Mouse (Mus musculus) forebrain, embryonic 14.5 days (tissue): ENCODE measurements around the gene Ak5. TPM values are rescaled to one million over a fixed set of nuclear protein-coding genes. Genes with fewer than 3 reads are reported as not detected.
"Not testable (repeated sequence)": the region's sequence is repeated elsewhere in the genome, so short reads cannot be mapped to it uniquely, and the experiment has no call there.

ENCODE experiments used
- ATAC-seq: fragments of 200-750 bp; cut with Nextera tagmentation; 2 replicates; pipeline ENCODE4 v1.8.0; 2017; ENCODE audit warnings: mild to moderate bottlenecking, moderate library complexity
- DNase-seq: peaks from one replicate; pipeline ENCODE4 v3.0.0-alpha.2; 2015; ENCODE audit warnings: low spot score
- H3K27ac ChIP-seq: fragments of 300-500 bp; sonication (generic); 2 replicates; pipeline ENCODE4 v1.5.1; 2014; ENCODE audit warnings: low read depth, mild to moderate bottlenecking, control low read depth, low read length, moderate library complexity
- H3K27me3 ChIP-seq: fragments of 300-500 bp; sonication (generic); replicated peaks from 2 replicates; pipeline ENCODE4 v1.6.1; 2014; ENCODE audit warnings: low read length, control low read depth, mixed read lengths; ENCODE audit not compliant: control insufficient read depth, insufficient read depth
- H3K36me3 ChIP-seq: fragments of 300-500 bp; sonication (generic); 2 replicates; pipeline ENCODE4 v1.6.1; 2014; ENCODE audit warnings: low read length, control low read depth; ENCODE audit not compliant: control insufficient read depth, insufficient read depth
- H3K4me1 ChIP-seq: fragments of 300-500 bp; sonication (generic); 2 replicates; pipeline ENCODE4 v1.6.1; 2014; ENCODE audit warnings: antibody characterized with exemption, low read length, control low read depth; ENCODE audit not compliant: control insufficient read depth, insufficient read depth
- H3K4me2 ChIP-seq: fragments of 300-500 bp; sonication (generic); 2 replicates; pipeline ENCODE4 v1.6.1; 2014; ENCODE audit warnings: mild to moderate bottlenecking, control low read depth, low read length
- H3K4me3 ChIP-seq: fragments of 300-500 bp; sonication (generic); 2 replicates; pipeline ENCODE4 v1.5.1; 2014; ENCODE audit warnings: low read depth, low read length, control low read depth
- H3K9ac ChIP-seq: fragments of 300-500 bp; sonication (generic); 2 replicates; pipeline ENCODE4 v1.6.1; 2014; ENCODE audit warnings: mild to moderate bottlenecking, low read length, control low read depth, moderate library complexity
- H3K9me3 ChIP-seq: fragments of 300-500 bp; sonication (generic); replicated peaks from 2 replicates; pipeline ENCODE4 v1.6.1; 2016; ENCODE audit warnings: low read length, control low read depth, mixed read lengths; ENCODE audit not compliant: control insufficient read depth
- WGBS: fragments of 180-500 bp; shearing (Covaris S2); extraction: QIAGEN DNeasy Blood & Tissue Kit; methylation state at CpG from one replicate; pipeline ENCODE4 v1.1.7; 2014; 5-methylcytosine and 5-hydroxymethylcytosine counted together
- polyA plus RNA-seq: library from polyadenylated mRNA; unstranded; fragments of >200 nt; fragmentation: Nextera tagmentation; extraction: Ambion mirVana; gene quantifications from 2 replicates; pipeline ENCODE4 v1.2.1, GENCODE M21; 2014

Ak5 gene
- polyA plus RNA-seq, 1 experiment from 2014 or later: 4.9 TPM

DNA sequence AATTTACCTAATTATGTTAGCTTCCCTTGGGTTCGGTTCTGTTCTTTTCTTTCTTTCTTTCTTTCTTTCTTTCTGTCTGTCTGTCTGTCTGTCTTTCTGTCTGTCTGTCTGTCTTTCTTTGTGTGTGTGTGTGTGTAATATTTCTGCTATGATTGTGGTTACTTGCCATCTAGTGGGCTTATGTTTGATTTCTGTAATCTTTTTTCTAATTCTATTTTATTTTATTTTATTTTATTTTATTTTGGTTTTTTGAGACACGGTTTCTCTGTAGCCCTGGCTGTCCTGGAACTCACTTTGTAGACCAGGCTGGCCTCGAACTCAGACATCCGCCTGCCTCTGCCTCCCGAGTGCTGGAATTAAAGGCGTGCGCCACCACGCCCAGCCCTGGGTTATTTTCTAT, 33.4 kb upstream of the Ak5 start:
- not testable (repeated sequence) for ATAC-seq, H3K36me3 ChIP-seq, DNase-seq

DNA sequence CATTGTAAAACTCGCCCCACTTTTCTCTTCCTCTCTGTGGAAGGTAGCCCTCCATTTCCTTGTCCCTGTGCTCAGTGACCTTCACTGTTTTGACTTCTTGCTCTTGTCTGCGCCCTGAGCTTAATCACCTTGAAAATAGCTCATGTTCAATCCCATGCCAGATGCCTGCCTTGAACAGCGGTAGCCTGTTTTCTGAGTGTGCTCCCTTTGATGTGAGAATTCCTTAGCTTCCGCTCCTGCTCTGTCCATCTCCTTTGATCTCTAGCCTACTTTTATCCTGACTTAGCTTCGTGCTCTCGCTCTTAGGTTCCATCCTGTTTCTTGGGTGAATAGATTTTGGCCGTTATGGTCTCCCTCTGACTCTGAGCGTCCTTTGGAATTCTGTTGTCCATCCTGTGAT, 31.1 kb upstream of the Ak5 start:
- 78% methylated on average over 8 of the region's 8 CpGs for WGBS
- no peak for DNase-seq

More for the DNA sequence above, 33.4 kb upstream of the Ak5 start:
- H3K9ac ChIP-seq, H3K4me2 ChIP-seq, H3K4me3 ChIP-seq, H3K9me3 ChIP-seq, H3K27me3 ChIP-seq, H3K27ac ChIP-seq, H3K4me1 ChIP-seq: not testable (repeated sequence)
- 94% methylated on average over 8 of the region's 8 CpGs for WGBS

DNA sequence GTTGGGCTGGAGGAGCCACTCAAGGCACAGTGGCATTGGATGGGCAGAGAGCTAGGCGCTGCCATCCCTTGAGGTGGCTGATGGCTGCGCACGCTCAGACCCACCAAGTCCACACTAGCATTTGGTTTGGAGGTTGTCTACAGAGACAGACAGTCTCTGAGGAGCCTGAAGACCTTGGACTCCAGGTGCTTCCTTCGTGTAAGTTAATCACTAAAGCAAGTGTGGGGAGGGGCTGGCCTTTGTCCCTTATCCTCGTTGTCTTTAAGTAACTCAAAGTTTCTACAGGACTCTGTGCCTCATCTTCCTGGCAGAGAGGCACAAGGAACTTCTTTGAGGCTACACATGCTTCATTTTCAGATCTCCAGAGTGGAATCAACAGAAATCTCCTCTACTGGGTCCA, 29.9 kb upstream of the Ak5 start:
- Histone ChIP-seq H3K4me2 (no peak overlapping the region), H3K36me3 (no peaks in the 10 kb centered on the region), H3K27me3 (no peaks in the 10 kb centered on the region), H3K9me3 (no peaks in the 10 kb centered on the region), H3K4me1 (no peaks in the 10 kb centered on the region), H3K4me3 (no peak overlapping the region), H3K27ac (no peak overlapping the region), H3K9ac (no peak overlapping the region)
- WGBS: 86% methylated on average over 5 of the region's 5 CpGs
- no peak for DNase-seq
- ATAC-seq: no peak

More for the DNA sequence above, 31.1 kb upstream of the Ak5 start:
- Histone ChIP-seq H3K9me3 (no peaks in the 10 kb centered on the region), H3K4me2 (no peak overlapping the region), H3K4me1 (no peaks in the 10 kb centered on the region), H3K4me3 (no peak overlapping the region), H3K27ac (no peak overlapping the region), H3K9ac (no peak overlapping the region), H3K36me3 (no peaks in the 10 kb centered on the region), H3K27me3 (no peaks in the 10 kb centered on the region)
- ATAC-seq: no peak

DNA sequence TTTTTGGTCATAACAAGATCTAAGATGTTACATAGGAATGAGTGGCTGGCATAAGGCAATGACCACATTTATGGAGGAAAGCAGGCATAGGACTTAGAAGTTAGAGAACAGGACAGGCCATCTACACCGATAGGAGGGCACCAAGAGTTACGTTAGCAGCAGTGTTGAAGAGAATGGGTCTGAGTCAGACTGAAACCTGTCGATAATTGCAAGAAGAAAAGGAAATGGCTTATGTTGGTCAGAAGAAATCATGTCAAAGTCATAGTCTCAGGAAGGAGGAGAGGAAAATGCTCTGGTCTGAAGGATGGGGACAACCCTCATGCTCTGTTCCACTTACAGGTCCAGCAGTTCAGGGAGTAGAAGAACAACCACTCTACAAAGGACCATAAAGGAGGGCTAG, 26.8 kb upstream of the Ak5 start:
- Histone ChIP-seq H3K36me3 (no peaks in the 10 kb centered on the region), H3K27ac (no peak overlapping the region), H3K9me3 (no peaks in the 10 kb centered on the region), H3K4me1 (no peaks in the 10 kb centered on the region), H3K27me3 (no peaks in the 10 kb centered on the region), H3K9ac (no peak overlapping the region), H3K4me2 (no peak overlapping the region), H3K4me3 (no peak overlapping the region)
- ATAC-seq (no peak), DNase-seq (no peak)
- WGBS: 94% methylated on average over 3 of the region's 3 CpGs

DNA sequence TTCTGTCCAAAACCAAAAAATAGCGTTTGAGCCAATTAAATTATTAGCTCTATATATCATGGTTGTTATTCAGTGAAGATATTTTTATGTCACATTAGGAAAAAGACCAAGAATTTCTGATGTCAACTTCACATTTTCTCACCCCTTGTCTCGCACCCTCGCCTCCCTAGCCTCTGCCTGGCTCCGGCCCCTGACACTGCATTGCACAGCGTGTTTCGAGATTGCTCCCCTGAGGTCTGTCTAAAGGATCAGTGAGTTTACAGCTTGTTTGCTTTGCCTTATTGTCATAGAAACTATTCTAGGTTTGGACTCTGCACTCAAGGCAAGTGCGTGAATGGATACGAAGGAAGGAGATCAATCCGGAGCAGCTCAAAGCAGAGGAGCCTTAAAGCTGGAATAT, 20.9 kb upstream of the Ak5 start:
- Histone ChIP-seq H3K9ac (no peak overlapping the region), H3K9me3 (no peaks in the 10 kb centered on the region), H3K4me2 (no peak overlapping the region), H3K4me3 (no peak overlapping the region), H3K4me1 (no peaks in the 10 kb centered on the region), H3K27ac (no peak overlapping the region), H3K36me3 (no peaks in the 10 kb centered on the region), H3K27me3 (no peaks in the 10 kb centered on the region)
- ATAC-seq: no peak
- no peak for DNase-seq
- WGBS: 87% methylated on average over 9 of the region's 9 CpGs

DNA sequence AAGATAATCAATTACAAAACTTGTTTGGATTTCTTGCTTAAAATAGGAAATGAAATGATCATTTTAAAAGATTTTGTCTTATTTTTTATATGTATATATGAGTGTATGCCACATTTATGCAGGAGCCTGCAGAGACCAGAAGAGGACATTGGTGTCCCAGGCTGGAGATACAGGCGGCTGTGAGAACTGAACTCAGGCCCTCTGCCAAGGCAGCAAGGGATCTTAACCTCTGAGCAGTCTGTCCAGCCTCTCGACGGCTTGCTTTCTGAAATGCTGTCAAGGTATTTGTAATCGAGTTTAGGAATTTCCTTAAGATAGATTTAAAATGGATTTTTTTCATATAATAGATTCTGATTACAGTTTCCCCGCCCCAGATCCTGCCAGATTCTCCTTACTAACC, 20.4 kb upstream of the Ak5 start:
- no peak overlapping the region for H3K4me2 ChIP-seq
- H3K4me1 ChIP-seq: no peaks in the 10 kb centered on the region
- no peaks in the 10 kb centered on the region for H3K36me3 ChIP-seq
- ATAC-seq (no peak), DNase-seq (no peak)
- no peaks in the 10 kb centered on the region for H3K9me3 ChIP-seq
- H3K27ac ChIP-seq: no peak overlapping the region
- H3K9ac ChIP-seq: no peak overlapping the region
- 86% methylated on average over 5 of the region's 5 CpGs for WGBS
- no peak overlapping the region for H3K4me3 ChIP-seq
- no peaks in the 10 kb centered on the region for H3K27me3 ChIP-seq

DNA sequence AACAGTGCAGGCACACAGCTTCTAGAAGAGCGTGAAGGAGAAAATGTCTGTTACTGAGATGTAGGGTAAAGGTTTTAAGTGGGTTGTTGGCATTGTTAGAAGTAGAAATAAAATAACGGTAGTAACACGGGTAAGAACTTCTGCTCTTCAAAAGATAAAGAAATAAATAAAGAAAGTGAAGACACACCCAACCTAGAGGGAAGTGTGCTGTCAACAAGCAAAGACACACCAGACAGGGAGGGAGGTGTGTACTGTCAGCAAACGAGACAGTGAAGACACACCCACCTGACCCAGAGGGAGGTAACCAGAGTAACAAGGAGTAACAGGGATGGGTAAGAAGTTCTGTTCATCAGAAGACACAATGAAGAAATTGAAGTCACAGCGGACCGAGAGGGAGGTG, 6.5 kb upstream of the Ak5 start:
- no peak overlapping the region for H3K4me2 ChIP-seq
- no peak for DNase-seq
- H3K36me3 ChIP-seq: no peaks in the 10 kb centered on the region
- H3K4me1 ChIP-seq: no peaks in the 10 kb centered on the region
- no peak overlapping the region for H3K27ac ChIP-seq
- no peak for ATAC-seq
- no peaks in the 10 kb centered on the region; the same call in 1 of the 2 replicates for H3K27me3 ChIP-seq
- 80% methylated on average over 6 of the region's 6 CpGs for WGBS
- H3K4me3 ChIP-seq: no peak overlapping the region
- H3K9ac ChIP-seq: no peak overlapping the region
- H3K9me3 ChIP-seq: no peaks in the 10 kb centered on the region

DNA sequence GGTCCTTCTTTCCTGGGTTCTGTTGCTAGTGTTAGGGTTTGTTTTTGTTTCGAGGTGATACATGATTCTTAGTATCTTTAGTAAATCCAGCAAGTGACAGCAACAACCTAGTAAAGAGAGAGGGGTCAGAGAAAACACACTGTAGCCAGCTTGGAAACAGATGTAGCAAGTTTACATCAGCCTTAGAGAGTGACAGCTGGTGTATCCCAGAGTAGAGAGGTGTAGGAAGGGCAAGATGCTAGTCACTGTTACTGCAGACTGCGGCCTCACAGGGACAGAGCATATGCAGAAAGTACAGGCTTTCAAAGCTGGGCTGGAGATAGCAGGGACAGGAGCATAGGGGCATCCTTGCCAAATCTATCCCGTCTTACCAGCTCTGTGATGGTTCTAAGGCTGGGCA, 1.6 kb upstream of the Ak5 start:
- no peak overlapping the region for H3K27ac ChIP-seq
- 89% methylated on average over 3 of the region's 3 CpGs for WGBS
- H3K4me3 ChIP-seq: no peak overlapping the region
- no peak overlapping the region for H3K9ac ChIP-seq
- H3K4me1 ChIP-seq: peaks cover 5% of the 10 kb centered on the region; the same call in 1 of the 2 replicates
- DNase-seq (no peak), ATAC-seq (no peak)
- no peaks in the 10 kb centered on the region for H3K9me3 ChIP-seq
- peaks cover 14% of the 10 kb centered on the region; the same call in 1 of the 2 replicates for H3K27me3 ChIP-seq
- H3K4me2 ChIP-seq: no peak overlapping the region
- no peaks in the 10 kb centered on the region for H3K36me3 ChIP-seq

DNA sequence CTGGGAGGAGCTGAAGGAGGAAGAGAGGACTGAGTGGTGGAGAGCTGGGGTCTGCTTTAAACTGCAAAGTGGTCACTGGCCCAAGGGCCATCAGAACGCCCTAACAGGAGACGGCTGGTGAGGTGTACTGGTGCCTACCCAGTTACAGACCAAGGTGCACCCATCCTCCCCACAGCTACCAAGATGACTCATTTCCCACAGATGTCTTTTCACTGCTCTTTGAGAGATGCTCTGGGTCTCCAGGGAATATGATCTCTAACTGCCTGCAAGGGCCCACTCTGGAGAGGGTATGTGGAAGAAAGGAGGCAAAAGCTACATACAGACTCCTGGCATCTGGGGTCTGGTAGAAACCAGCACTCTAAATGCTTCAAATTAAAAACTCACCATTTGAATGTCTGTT, 633 bp upstream of the Ak5 start:
- ATAC-seq (no peak), DNase-seq (no peak)
- Histone ChIP-seq H3K36me3 (no peaks in the 10 kb centered on the region), H3K27ac (no peak overlapping the region), H3K9ac (no peak overlapping the region), H3K27me3 (peaks cover 14% of the 10 kb centered on the region; the same call in 1 of the 2 replicates), H3K9me3 (no peaks in the 10 kb centered on the region), H3K4me1 (peaks cover 5% of the 10 kb centered on the region; the same call in 1 of the 2 replicates), H3K4me2 (no peak overlapping the region), H3K4me3 (no peak overlapping the region)
- WGBS: 78% methylated on average over 2 of the region's 2 CpGs
